Mouse (Mus musculus) stomach, postnatal 0 days (tissue): ENCODE measurements around the gene Tff1.

Experiments used
- CTCF ChIP-seq: IDR thresholded peaks from 2 replicates; pipeline ENCODE4 v1.5.1; 2016; ENCODE audit warnings: antibody characterized with exemption, low read depth, mild to moderate bottlenecking, moderate library complexity
- EP300 ChIP-seq: optimal IDR thresholded peaks from 2 replicates; pipeline ENCODE3; 2016; ENCODE audit warnings: antibody characterized with exemption

- no peak for TF ChIP-seq CTCF
- no peak for TF ChIP-seq EP300
Measured at GRCm38 (mm10) chr17:31195207-31195606, 30.1 kb upstream of the Tff1 start.
